Mouse (Mus musculus) embryonic fibroblast, embryonic 13.5 days (primary cell): ENCODE measurements around the gene Hikeshi.

ENCODE experiments used
- CTCF ChIP-seq: IDR thresholded peaks from 2 replicates; pipeline ENCODE4 v1.5.1; 2011; ENCODE audit warnings: mild to moderate bottlenecking, control low read depth, low read length, moderate library complexity, borderline replicate concordance; ENCODE audit not compliant: insufficient read depth
- POLR2A ChIP-seq: IDR thresholded peaks from 2 replicates; pipeline ENCODE4 v1.6.1; 2011; ENCODE audit warnings: low read depth, mild to moderate bottlenecking, control low read depth, low read length, moderate library complexity

GRCm38 (mm10) chr7:89984421-89984820, 43.4 kb upstream of the Hikeshi start:
- TF ChIP-seq CTCF (no peak), POLR2A (no peak)
